Mouse (Mus musculus) forebrain, postnatal 0 days (tissue): ENCODE results near the gene Dctd. TPM values are rescaled to one million over a fixed set of nuclear protein-coding genes. Genes with fewer than 3 reads are reported as not detected.

Experiments
- ATAC-seq: fragments of 200-750 bp; cut with Nextera tagmentation; 2 replicates; pipeline ENCODE4 v1.8.0; 2017; ENCODE audit warnings: mild to moderate bottlenecking, moderate library complexity
- DNase-seq: peaks from one replicate; pipeline ENCODE4 v3.0.0-alpha.2; 2015
- H3K27ac ChIP-seq: fragments of 300-500 bp; sonication (generic); 2 replicates; pipeline ENCODE4 v1.5.1; 2014; ENCODE audit warnings: low read depth, mild to moderate bottlenecking, antibody characterized with exemption, low read length, moderate library complexity, mixed read lengths
- H3K27me3 ChIP-seq: fragments of 300-500 bp; sonication (generic); 2 replicates; pipeline ENCODE4 v1.6.1; 2014; ENCODE audit warnings: mild to moderate bottlenecking, low read length, mixed read lengths; ENCODE audit not compliant: insufficient read depth
- H3K36me3 ChIP-seq: fragments of 300-500 bp; sonication (generic); 2 replicates; pipeline ENCODE4 v1.6.1; 2014; ENCODE audit warnings: mild to moderate bottlenecking, moderate library complexity; ENCODE audit not compliant: insufficient read depth
- H3K4me1 ChIP-seq: fragments of 300-500 bp; sonication (generic); 2 replicates; pipeline ENCODE4 v1.6.1; 2014; ENCODE audit warnings: antibody characterized with exemption; ENCODE audit not compliant: insufficient read depth
- H3K4me2 ChIP-seq: fragments of 300-500 bp; sonication (generic); 2 replicates; pipeline ENCODE4 v1.6.1; 2014; ENCODE audit warnings: low read depth, mild to moderate bottlenecking, moderate library complexity
- H3K4me3 ChIP-seq: fragments of 300-500 bp; sonication (generic); 2 replicates; pipeline ENCODE4 v1.5.1; 2014; ENCODE audit warnings: low read depth, low read length, mixed read lengths
- H3K9ac ChIP-seq: fragments of 300-500 bp; sonication (generic); 2 replicates; pipeline ENCODE4 v1.6.1; 2014; ENCODE audit warnings: mild to moderate bottlenecking
- H3K9me3 ChIP-seq: fragments of 300-500 bp; sonication (generic); 2 replicates; pipeline ENCODE4 v1.6.1; 2016; ENCODE audit warnings: low read length
- CTCF ChIP-seq: sonication (generic); IDR thresholded peaks from 2 replicates; pipeline ENCODE4 v1.5.1; 2016; ENCODE audit warnings: antibody characterized with exemption, control low read depth, low read depth
- WGBS: fragments of 180-500 bp; shearing (Covaris S2); extraction: QIAGEN DNeasy Blood & Tissue Kit; methylation state at CpG from one replicate; pipeline ENCODE4 v1.1.7; 2014; 5-methylcytosine and 5-hydroxymethylcytosine counted together
- polyA plus RNA-seq: library from polyadenylated mRNA; unstranded; fragments of >200 nt; fragmentation: Nextera tagmentation; extraction: Ambion mirVana; gene quantifications from 2 replicates; pipeline ENCODE4 v1.2.1, GENCODE M21; 2015
- total RNA-seq: library from RNA; depleted of rRNA; stranded (reverse); fragments of >200 nt; gene quantifications from 2 replicates; pipeline ENCODE4 v1.2.3, GENCODE M21; 2014

The Dctd gene
- total and polyA plus RNA-seq, 2 experiments from 2014 or later = 13.9 to 21.5 TPM

DNA sequence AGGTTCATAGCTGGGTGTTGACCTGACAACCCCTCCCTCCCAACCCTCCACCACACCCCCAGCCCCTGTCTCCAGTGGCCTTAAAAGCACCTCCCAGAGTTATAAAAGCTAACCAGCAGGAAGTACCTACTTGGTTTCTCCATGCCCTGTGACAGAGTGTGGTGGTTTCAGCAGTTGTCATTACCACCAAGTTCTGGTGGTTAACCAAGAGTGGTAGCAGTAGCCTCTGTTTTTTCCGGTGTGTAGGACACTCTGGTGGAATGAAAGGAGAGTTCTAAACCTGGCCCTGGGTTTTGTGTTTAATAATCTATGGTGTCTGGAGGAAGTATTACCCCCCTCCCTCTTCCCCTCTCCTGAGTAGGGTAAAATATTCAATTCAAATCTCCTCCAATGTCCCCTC lies 24.1 kb downstream of the Dctd start:
- Histone ChIP-seq H3K27me3 (no peaks in the 10 kb centered on the region), H3K4me3 (no peak overlapping the region), H3K4me2 (no peak overlapping the region), H3K9ac (no peak overlapping the region), H3K36me3 (peaks cover 3% of the 10 kb centered on the region; the same call in 1 of the 2 replicates), H3K27ac (no peak overlapping the region), H3K4me1 (no peaks in the 10 kb centered on the region), H3K9me3 (peaks cover 12% of the 10 kb centered on the region)
- no peak for TF ChIP-seq CTCF
- ATAC-seq (no peak), DNase-seq (no peak)
- 97% methylated on average over 1 of the region's 1 CpGs for WGBS

DNA sequence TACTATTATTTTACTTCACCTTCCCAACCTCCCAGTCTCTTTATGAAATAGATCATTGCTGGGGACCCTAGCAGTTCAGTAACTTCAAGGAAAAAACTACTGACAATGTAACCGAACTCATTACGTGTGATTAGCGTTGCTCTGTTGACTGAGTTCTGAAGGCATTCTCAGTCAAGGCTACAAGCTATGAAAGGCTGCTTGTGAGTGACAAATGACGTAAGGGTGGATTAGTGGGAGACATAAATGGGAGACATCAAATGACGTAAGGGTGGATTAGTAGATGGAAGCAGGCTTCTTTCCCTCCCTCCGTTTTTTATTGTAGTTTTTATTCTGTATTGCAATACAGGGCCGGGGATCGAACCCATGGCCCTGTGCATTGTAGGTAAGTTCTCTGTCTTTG lies 26.0 kb downstream of the Dctd start:
- no peak overlapping the region for H3K4me3 ChIP-seq
- H3K9me3 ChIP-seq = no peaks in the 10 kb centered on the region
- 0 out of 2 replicates have a peak, but pooled peaks cover 3% of the 10 kb centered on the region for H3K36me3 ChIP-seq
- no peak for TF ChIP-seq CTCF
- DNase-seq = no peak
- no peaks in the 10 kb centered on the region for H3K27me3 ChIP-seq
- no peak for ATAC-seq
- H3K4me1 ChIP-seq = no peaks in the 10 kb centered on the region
- H3K9ac ChIP-seq = no peak overlapping the region
- no peak overlapping the region for H3K4me2 ChIP-seq
- 29% methylated on average over 8 of the region's 8 CpGs for WGBS
- no peak overlapping the region for H3K27ac ChIP-seq

DNA sequence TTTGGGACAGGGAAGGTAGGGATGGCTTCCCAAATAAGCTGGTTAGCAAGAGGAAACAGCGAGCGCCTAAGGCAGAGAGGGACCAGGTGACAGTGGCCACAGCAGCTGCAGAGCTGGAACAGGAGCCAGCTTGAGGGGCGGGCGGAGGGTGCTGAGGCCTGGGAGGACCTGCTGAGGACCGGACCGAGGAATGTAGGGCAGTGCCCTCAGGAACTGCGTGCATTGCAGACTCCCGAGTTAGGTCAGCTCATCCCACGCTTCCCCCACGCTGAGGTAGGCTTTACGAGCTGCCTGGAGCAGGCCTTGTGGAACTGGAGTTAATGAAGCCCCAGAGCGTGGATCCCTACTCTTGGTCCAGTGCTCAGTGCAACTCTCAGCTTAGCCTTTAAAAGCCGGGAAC lies 28.1 kb downstream of the Dctd start:
- no peak for TF ChIP-seq CTCF
- Histone ChIP-seq H3K36me3 (0 out of 2 replicates have a peak, but pooled peaks cover 6% of the 10 kb centered on the region), H3K27ac (no peak overlapping the region), H3K4me1 (no peaks in the 10 kb centered on the region), H3K9ac (no peak overlapping the region), H3K9me3 (no peaks in the 10 kb centered on the region), H3K27me3 (no peaks in the 10 kb centered on the region), H3K4me2 (no peak overlapping the region), H3K4me3 (no peak overlapping the region)
- DNase-seq (no peak), ATAC-seq (no peak)
- 80% methylated on average over 13 of the region's 13 CpGs for WGBS

DNA sequence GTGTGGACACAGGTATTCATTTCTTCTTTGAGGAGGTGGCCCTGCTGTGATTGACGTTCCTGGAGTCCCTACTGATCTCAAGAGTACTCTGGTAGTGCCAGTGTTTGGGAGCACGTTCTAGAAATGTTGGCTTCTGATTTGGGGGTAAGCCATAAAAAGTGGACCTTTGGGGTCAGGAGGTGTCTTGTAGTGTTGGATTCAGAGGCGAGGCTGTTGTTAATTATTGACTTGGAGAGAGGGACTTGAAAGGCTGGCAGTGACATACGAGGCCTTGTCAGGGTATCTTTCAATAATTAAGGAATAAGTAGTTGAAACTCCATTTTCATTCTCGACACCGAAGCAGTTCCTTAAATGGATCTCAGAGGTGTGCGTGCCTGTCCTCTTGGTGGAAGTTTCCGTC lies 31.4 kb downstream of the Dctd start:
- TF ChIP-seq CTCF = no peak
- no peak overlapping the region for H3K27ac ChIP-seq
- H3K9ac ChIP-seq = no peak overlapping the region
- 84% methylated on average over 8 of the region's 8 CpGs for WGBS
- DNase-seq (no peak), ATAC-seq (no peak)
- H3K9me3 ChIP-seq = no peaks in the 10 kb centered on the region
- no peak overlapping the region for H3K4me2 ChIP-seq
- H3K4me3 ChIP-seq = no peak overlapping the region
- H3K4me1 ChIP-seq = no peaks in the 10 kb centered on the region
- 0 out of 2 replicates have a peak, but pooled peaks cover 6% of the 10 kb centered on the region for H3K36me3 ChIP-seq
- no peaks in the 10 kb centered on the region for H3K27me3 ChIP-seq

DNA sequence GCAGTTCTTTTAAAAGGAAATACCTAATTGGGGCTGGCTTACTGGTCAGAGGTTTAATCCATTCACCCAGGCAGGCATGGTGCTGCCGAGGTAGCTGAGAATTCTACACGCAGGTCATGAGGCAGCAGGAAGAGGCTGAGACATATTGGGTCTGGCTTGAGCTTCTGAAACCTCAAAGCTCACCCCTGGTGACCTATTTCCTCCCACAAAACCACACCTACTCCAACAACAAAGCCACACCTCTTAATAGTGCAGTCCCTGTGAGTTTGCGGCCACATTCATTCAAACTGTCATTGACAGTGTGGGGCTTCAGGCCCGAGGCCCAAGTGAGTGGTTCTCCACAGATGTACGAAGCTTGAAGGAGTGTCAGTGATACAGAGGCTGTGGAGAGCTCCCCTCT lies 34.4 kb downstream of the Dctd start:
- no peak for TF ChIP-seq CTCF
- no peak overlapping the region for H3K4me2 ChIP-seq
- 0 out of 2 replicates have a peak, but pooled peaks cover 6% of the 10 kb centered on the region for H3K36me3 ChIP-seq
- DNase-seq = no peak
- H3K9me3 ChIP-seq = no peaks in the 10 kb centered on the region
- H3K27ac ChIP-seq = no peak overlapping the region
- no peak overlapping the region for H3K4me3 ChIP-seq
- 88% methylated on average over 5 of the region's 5 CpGs for WGBS
- H3K4me1 ChIP-seq = peaks cover 5% of the 10 kb centered on the region; the same call in 1 of the 2 replicates
- no peak overlapping the region for H3K9ac ChIP-seq
- no peaks in the 10 kb centered on the region for H3K27me3 ChIP-seq
- no peak for ATAC-seq

DNA sequence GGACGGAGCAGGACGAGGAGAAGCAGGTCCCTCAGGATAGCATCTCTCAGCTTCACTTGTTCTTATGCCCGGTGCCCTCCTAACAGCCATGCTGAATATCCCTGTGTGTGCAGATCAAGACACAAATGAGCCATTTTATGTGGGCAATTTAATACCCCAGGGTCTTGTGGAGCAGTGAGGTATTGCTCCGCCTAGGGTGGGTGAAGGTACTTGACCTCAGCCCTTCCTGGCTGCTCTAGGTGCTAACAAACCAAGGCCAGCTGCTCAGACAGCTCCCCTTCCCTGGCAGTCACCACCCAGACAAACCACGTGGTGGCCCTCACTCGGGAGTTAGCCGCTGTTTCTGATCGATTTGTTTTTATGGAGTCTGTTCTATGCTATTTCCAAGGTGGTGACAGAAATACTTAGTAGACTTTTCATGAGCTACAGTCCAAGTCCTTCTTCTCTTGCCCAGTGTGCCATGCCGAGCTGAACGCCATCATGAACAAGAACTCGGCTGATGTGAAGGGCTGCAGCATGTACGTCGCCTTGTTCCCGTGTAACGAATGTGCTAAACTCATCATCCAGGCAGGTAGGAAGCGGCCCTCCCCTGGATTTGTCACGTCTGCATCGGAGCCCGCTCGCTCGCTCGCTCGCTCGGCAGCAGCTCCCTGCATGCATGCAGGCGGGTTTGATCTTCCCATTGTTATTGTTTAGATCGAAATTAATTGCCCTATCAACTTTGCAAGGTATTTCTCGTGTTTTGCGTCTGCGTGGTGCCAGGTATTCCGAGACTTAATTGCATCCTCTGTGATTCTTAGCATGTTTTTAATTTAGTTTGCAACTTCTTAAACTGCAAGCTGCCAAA lies 38.1 kb downstream of the Dctd start:
- 54% methylated on average over 30 of the region's 30 CpGs for WGBS
- ATAC-seq (peak; percentile 32; the same call in 1 of the 2 replicates), DNase-seq (peak; percentile 56)
- TF ChIP-seq CTCF = 0 out of 2 replicates have a peak, but pooled peaks have one; percentile 8
- no peaks in the 10 kb centered on the region for H3K36me3 ChIP-seq
- H3K9ac ChIP-seq = no peak overlapping the region
- H3K4me1 ChIP-seq = peaks cover 5% of the 10 kb centered on the region; the same call in 1 of the 2 replicates
- H3K4me3 ChIP-seq = peak overlapping the region; percentile 3; the same call in 1 of the 2 replicates
- peak overlapping the region; percentile 38 for H3K4me2 ChIP-seq
- no peaks in the 10 kb centered on the region for H3K9me3 ChIP-seq
- no peaks in the 10 kb centered on the region for H3K27me3 ChIP-seq
- no peak overlapping the region for H3K27ac ChIP-seq

DNA sequence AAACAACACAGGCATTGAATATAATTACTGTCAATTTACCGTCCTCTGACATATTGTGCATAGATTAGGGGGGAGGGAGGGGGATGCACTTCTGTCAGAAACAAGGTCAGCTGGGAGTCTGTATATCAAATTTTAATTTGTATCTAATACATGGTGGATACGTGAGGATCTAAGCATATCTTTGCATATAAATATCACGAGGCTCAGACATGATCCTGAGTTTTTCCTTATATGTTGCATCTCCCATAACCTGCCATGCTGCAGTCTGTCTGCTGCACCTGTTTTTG lies 38.7 kb downstream of the Dctd start:
- no peaks in the 10 kb centered on the region for H3K36me3 ChIP-seq
- no peaks in the 10 kb centered on the region for H3K9me3 ChIP-seq
- H3K4me3 ChIP-seq = peak overlapping the region; percentile 3; the same call in 1 of the 2 replicates
- WGBS = 29% methylated on average over 3 of the region's 3 CpGs
- peak overlapping the region; percentile 38 for H3K4me2 ChIP-seq
- TF ChIP-seq CTCF = no peak
- DNase-seq (no peak), ATAC-seq (peak; percentile 26; the same call in 1 of the 2 replicates)
- H3K27me3 ChIP-seq = no peaks in the 10 kb centered on the region
- H3K27ac ChIP-seq = 0 out of 2 replicates have a peak overlapping the region, but pooled peaks have one; percentile 40
- peaks cover 5% of the 10 kb centered on the region; the same call in 1 of the 2 replicates for H3K4me1 ChIP-seq
- peak overlapping the region; percentile 33; the same call in 1 of the 2 replicates for H3K9ac ChIP-seq
